In genomic region chr2:173083712-173084475, GRCm38 (mm10) we compare ENCODE assay signal across 8 mouse cellular contexts. TPM values are rescaled to one million over a fixed set of nuclear protein-coding genes. Genes with fewer than 3 reads are reported as not detected.
DNase-seq lines count a peak whose midpoint lies in the region; ATAC-seq lines count a peak whose summit lies in the region.

No protein-coding gene starts in this region.

- H3K4me1 ChIP-seq in intestine, embryonic 14.5 days (replicated peaks; ENCODE audit: control insufficient read depth, insufficient read depth, low read length) = 0 out of 2 replicates have a peak, but pooled peaks cover 3% of the 10 kb centered on the region

- 17% methylated on average over 13 of the region's 13 CpGs for WGBS in intestine, embryonic 14.5 days

- H3K4me2 ChIP-seq in intestine, embryonic 14.5 days (ENCODE audit: low read length) = peak overlapping the region; percentile 33

- no peaks in the 10 kb centered on the region for H3K36me3 ChIP-seq in intestine, embryonic 14.5 days (ENCODE audit: control insufficient read depth, insufficient read depth, low read length)

- peak; percentile 73 for ATAC-seq in intestine, embryonic 14.5 days (replicated peaks; ENCODE audit: low FRiP score, low TSS enrichment, low read depth)
- ATAC-seq in megakaryocyte progenitor cell, adult 5-6 weeks (replicated peaks; ENCODE audit: poor library complexity) = peak; percentile 81

- H3K27ac ChIP-seq in intestine, embryonic 14.5 days (ENCODE audit: low read depth) = no peak overlapping the region

- DNase-seq in kidney, adult 9 months = peak; percentile 17
- no peak for DNase-seq in kidney, adult 11 months
- DNase-seq in c-Kit-positive CD71-positive TER-119-negative erythroid progenitor cells, embryonic 14.5 days (ENCODE audit: low read depth) = peak; percentile 60
- peak; percentile 60 for DNase-seq in intestine, embryonic 14.5 days (ENCODE audit: low spot score)
- peak; percentile 85 to 91 for DNase-seq in thymus, postnatal 36 days
- no peak for DNase-seq in MN1 (ENCODE audit: low spot score)
- DNase-seq in gastrocnemius, postnatal 10 days = no peak

- no peak overlapping the region for H3K9ac ChIP-seq in intestine, embryonic 14.5 days (ENCODE audit: low read length)

- no peak overlapping the region for H3K4me3 ChIP-seq in intestine, embryonic 14.5 days (ENCODE audit: low read depth, low read length)

- no peaks in the 10 kb centered on the region for H3K27me3 ChIP-seq in intestine, embryonic 14.5 days (replicated peaks; ENCODE audit: control insufficient read depth, insufficient read depth, low read length)

- no peaks in the 10 kb centered on the region for H3K9me3 ChIP-seq in intestine, embryonic 14.5 days (ENCODE audit: control insufficient read depth, low read length)

RNA-seq across cellular contexts. Expression of gene Ctcfl, which starts 35.4 kb away (rescaled TPM):
- 0.12 and 0.16 TPM in 2 replicates for polyA plus RNA-seq in intestine, embryonic 14.5 days (2014; fragmentation: Nextera tagmentation; extraction: Ambion mirVana)
- not detected in 2 replicates for total RNA-seq in megakaryocyte progenitor cell, adult 5-6 weeks (2015)
- total RNA-seq in megakaryocyte progenitor cell, adult 5-6 weeks (2017) = not detected in 2 replicates
- not detected for total RNA-seq in gastrocnemius, postnatal 10 days (2021)

Comparison
In these comparisons a context has a peak if more than half of its experiments do, and no peak if none do; other contexts are left out.
1. DNase-seq: peak in kidney, adult 9 months (single experiment), c-Kit-positive CD71-positive TER-119-negative erythroid progenitor cells, embryonic 14.5 days (single experiment), intestine, embryonic 14.5 days (single experiment) and thymus, postnatal 36 days (2 of 2); none in kidney, adult 11 months (single experiment), MN1 (single experiment) and gastrocnemius, postnatal 10 days (single experiment).